Mouse (Mus musculus) ES-Bruce4 (cell line): ENCODE measurements around the gene Tmem117.

Experiments
- CTCF ChIP-seq: IDR thresholded peaks from one replicate; pipeline ENCODE4 v1.8.1; 2011; ENCODE audit warnings: low read depth, low read length
- EP300 ChIP-seq: IDR thresholded peaks from 2 replicates; pipeline ENCODE4 v1.6.1; 2011; ENCODE audit warnings: low read depth, low read length; ENCODE audit not compliant: insufficient read depth

GRCm38 (mm10) chr15:95081654-95082053, 452.6 kb downstream of the Tmem117 start:
- TF ChIP-seq CTCF (no peak), EP300 (no peak)
